Mouse (Mus musculus): ENCODE measurements around the gene Nfia.

GRCm38 (mm10) chr4:97887228-97887627 lies 114.7 kb downstream of the Nfia start:
- TF ChIP-seq POLR2A (IDR thresholded peaks at IDR 0.05; ENCODE audit: borderline replicate concordance, low read depth, low read length) (no peak), CTCF (IDR thresholded peaks at IDR 0.05; ENCODE audit: low read depth, low read length) (no peak)

Measured in bone marrow macrophage, adult 2 months (primary cell).